9 mouse cellular contexts compared by ENCODE assay signal in the genomic region with DNA sequence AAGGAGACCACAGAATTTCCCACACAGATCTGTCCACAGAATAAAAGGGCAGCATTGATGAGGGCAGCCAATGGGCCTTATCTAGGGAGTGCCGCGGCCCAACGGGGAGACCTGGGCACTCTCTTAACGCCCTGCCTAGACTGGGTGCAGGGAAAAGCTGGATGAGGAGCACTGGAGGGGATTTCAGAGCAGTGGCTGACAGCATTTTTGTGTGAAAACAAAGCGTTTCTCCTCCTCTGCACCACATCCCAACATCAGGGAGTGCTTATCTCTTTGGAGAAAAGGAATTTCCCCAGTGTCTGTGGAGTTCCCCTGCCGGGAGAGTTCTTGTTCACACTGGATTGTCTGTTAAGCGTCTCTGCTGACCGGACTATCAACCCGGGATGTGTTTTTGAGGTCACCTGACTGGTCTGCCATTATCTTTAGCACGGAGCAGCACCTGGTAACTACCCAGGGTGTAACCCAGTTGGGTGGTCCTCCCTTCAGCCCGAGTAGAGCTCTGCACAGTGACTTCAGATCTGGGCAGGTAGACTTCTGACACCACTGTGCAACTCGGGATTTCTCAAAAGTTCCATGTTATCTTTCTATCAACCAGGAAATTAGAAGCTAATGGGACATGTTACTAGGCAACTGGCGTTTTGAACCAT. TPM values are rescaled to one million over a fixed set of nuclear protein-coding genes. Genes with fewer than 3 reads are reported as not detected.
DNase-seq lines count a peak whose midpoint lies in the region; ATAC-seq and TF ChIP-seq lines count a peak whose summit lies in the region.
"Had no signal": no experiment of that assay in that cellular context is flagged by ENCODE, and none has a peak within 500 bp of the region (broad histone marks: within the 10 kb centered on the region; RNA-seq: fewer than 3 reads in every experiment).

No protein-coding gene starts in this region.

- ATAC-seq in lung, embryonic 14.5 days (ENCODE audit: insufficient read depth): peak; percentile 71
- ATAC-seq in forebrain, postnatal 0 days: peak; percentile 53
- peak; percentile 44; the same call in 1 of the 2 replicates for ATAC-seq in megakaryocyte-erythroid progenitor cell, adult 5-6 weeks (replicated peaks; ENCODE audit: low FRiP score, low TSS enrichment, poor library complexity, severe bottlenecking)

- H3K27me3 ChIP-seq in lung, embryonic 14.5 days (ENCODE audit: insufficient read depth, low read length): no peaks in the 10 kb centered on the region
- no peaks in the 10 kb centered on the region for H3K27me3 ChIP-seq in forebrain, postnatal 0 days (ENCODE audit: insufficient read depth, low read length)

- DNase-seq in lung, embryonic 14.5 days: peak; percentile 30
- no peak for DNase-seq in lung, adult 18-20 months
- DNase-seq in forebrain, postnatal 0 days: no peak
- peak; percentile 14 for DNase-seq in yolk sac, embryonic 10.5 days (ENCODE audit: low spot score)
- no peak for DNase-seq in gastrocnemius, adult 2 months
- no peak for DNase-seq in adrenal gland, adult 2 months
- DNase-seq in frontal cortex, postnatal 36 days (ENCODE audit: low spot score in 2 of 2): no peak

- H3K9ac ChIP-seq in lung, embryonic 14.5 days: no peak overlapping the region
- no peak overlapping the region for H3K9ac ChIP-seq in forebrain, postnatal 0 days
- H3K9ac ChIP-seq: liver, embryonic 14.5 days had no signal

- no peak overlapping the region for H3K27ac ChIP-seq in lung, embryonic 14.5 days (ENCODE audit: low read depth)
- H3K27ac ChIP-seq in forebrain, postnatal 0 days (ENCODE audit: low read depth, low read length): peak overlapping the region; percentile 21; the same call in 1 of the 2 replicates
- H3K27ac ChIP-seq in gastrocnemius, adult 2 months: no peak overlapping the region
- H3K27ac ChIP-seq: liver, embryonic 14.5 days had no signal

- WGBS in lung, embryonic 14.5 days: 5% methylated on average over 13 of the region's 13 CpGs
- WGBS in forebrain, postnatal 0 days: 7% methylated on average over 13 of the region's 13 CpGs

- no peak for TF ChIP-seq CTCF in lung, embryonic 14.5 days (IDR thresholded peaks at IDR 0.05; ENCODE audit: low read depth)
- no peak for TF ChIP-seq CTCF in forebrain, postnatal 0 days (IDR thresholded peaks at IDR 0.05; ENCODE audit: low read depth)
- no peak for TF ChIP-seq CTCF in gastrocnemius, adult 2 months (IDR thresholded peaks at IDR 0.05)

- peak overlapping the region; percentile 29 for H3K4me2 ChIP-seq in lung, embryonic 14.5 days
- peak overlapping the region; percentile 20 for H3K4me2 ChIP-seq in forebrain, postnatal 0 days (ENCODE audit: low read depth)

- intact Hi-C loops in gastrocnemius, adult 2 months (cut with DNase I): no loop called here

- no peaks in the 10 kb centered on the region for H3K9me3 ChIP-seq in lung, embryonic 14.5 days (ENCODE audit: low read depth, low read length)
- H3K9me3 ChIP-seq in forebrain, postnatal 0 days (ENCODE audit: low read length): no peaks in the 10 kb centered on the region

- no peaks in the 10 kb centered on the region for H3K36me3 ChIP-seq in lung, embryonic 14.5 days (ENCODE audit: insufficient read depth)
- H3K36me3 ChIP-seq in forebrain, postnatal 0 days (ENCODE audit: insufficient read depth): no peaks in the 10 kb centered on the region

- no peak overlapping the region for H3K4me3 ChIP-seq in lung, embryonic 14.5 days (ENCODE audit: low read depth, low read length)
- H3K4me3 ChIP-seq in forebrain, postnatal 0 days (ENCODE audit: low read depth, low read length): no peak overlapping the region
- H3K4me3 ChIP-seq in gastrocnemius, adult 2 months: no peak overlapping the region

- H3K4me1 ChIP-seq in lung, embryonic 14.5 days (ENCODE audit: insufficient read depth): no peaks in the 10 kb centered on the region
- no peaks in the 10 kb centered on the region for H3K4me1 ChIP-seq in forebrain, postnatal 0 days (ENCODE audit: insufficient read depth)

RNA-seq across cellular contexts. Expression of gene Cdk13, which starts 50.7 kb away (rescaled TPM):
- 23.0 and 27.6 TPM in 2 replicates for polyA plus RNA-seq in lung, embryonic 14.5 days (2014; fragmentation: Nextera tagmentation; extraction: Ambion mirVana)
- 88.0 and 98.3 TPM in 2 replicates for total RNA-seq in forebrain, postnatal 0 days (2014; rRNA removed)
- 7.5 and 9.5 TPM in 2 replicates for polyA plus RNA-seq in forebrain, postnatal 0 days (2015; fragmentation: Nextera tagmentation; extraction: Ambion mirVana)
- 65.4 and 76.8 TPM in 2 replicates for total RNA-seq in megakaryocyte-erythroid progenitor cell, adult 5-6 weeks (2014; fragmentation: Nextera tagmentation)
- total RNA-seq in megakaryocyte-erythroid progenitor cell, adult 5-6 weeks (2017): 71.8 and 111 TPM in 2 replicates
- 10 to 100 TPM; 19.0 to 23.0 TPM for total RNA-seq in gastrocnemius, adult 2 months (2021)
- 10 to 100 TPM; 48.8 to 78.8 TPM for total RNA-seq in adrenal gland, adult 2 months (2021)
- polyA plus RNA-seq in adrenal gland, adult 2 months (2012; rRNA removed): 105 and 130 TPM in 2 replicates

Comparison
In these comparisons a context has a peak if more than half of its experiments do, and no peak if none do; other contexts are left out.
1. DNase-seq: peak in lung, embryonic 14.5 days (single experiment) and yolk sac, embryonic 10.5 days (single experiment); none in lung, adult 18-20 months (0 of 2), forebrain, postnatal 0 days (single experiment), gastrocnemius, adult 2 months (single experiment), adrenal gland, adult 2 months (single experiment) and frontal cortex, postnatal 36 days (0 of 2).
2. Peak in every context shown above with its lines, with median percentiles within 50 percentile points of each other: ATAC-seq.